Mouse (Mus musculus): ENCODE data around the gene Smn1. TPM values are rescaled to one million over a fixed set of nuclear protein-coding genes. Genes with fewer than 3 reads are reported as not detected.
"Not testable (repeated sequence)": the region's sequence is repeated elsewhere in the genome, so short reads cannot be mapped to it uniquely, and the experiment has no call there.

The Smn1 gene
- polyA plus RNA-seq, 1 experiment = 12.7 TPM

DNA sequence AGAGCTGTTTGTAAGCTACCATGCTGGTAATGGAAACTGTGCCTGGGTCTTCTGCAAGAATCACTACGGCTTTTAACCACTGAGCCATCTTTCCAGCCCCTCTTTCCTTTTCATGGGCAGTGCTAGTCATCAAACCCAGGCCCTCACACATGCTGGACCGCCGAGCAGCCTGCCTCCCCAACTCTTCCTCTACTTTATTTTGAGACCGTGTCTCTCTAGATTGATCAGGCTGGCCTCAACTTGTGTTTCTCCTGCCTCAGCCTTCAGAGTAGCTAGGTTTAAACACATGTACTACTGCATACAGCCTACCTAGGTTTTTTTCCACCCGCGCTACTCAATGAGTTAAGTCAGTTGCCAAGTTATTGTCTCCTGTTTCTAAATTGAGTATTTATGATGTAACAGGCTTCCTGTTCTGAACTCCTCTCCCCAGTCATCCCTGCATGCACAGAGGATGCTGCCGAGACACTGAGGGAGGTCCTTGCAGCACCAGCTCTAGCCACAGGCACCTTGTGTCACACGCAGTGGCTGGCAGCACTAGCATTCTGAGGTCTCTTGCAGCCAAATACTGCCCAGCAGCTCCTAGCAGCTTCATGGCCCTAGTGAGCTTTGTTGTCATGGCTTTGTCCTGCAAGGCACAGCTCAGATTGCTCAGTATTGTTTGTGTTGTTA, 17.1 kb downstream of the Smn1 start:
- Histone ChIP-seq H3K4me3 (replicated peaks; ENCODE audit: extremely low read depth, low read depth, low read length) (no peak overlapping the region), H3K4me1 (ENCODE audit: control insufficient read depth, insufficient read depth, low read length) (0 out of 2 replicates have a peak, but pooled peaks cover 2% of the 10 kb centered on the region)
- no peak for TF ChIP-seq POLR2A (IDR thresholded peaks at IDR 0.05; ENCODE audit: borderline replicate concordance, extremely low read depth, low read depth, low read length)
- TF ChIP-seq CTCF (IDR thresholded peaks at IDR 0.05; ENCODE audit: insufficient read depth, low read length) = no peak
- WGBS = 60% methylated on average over 8 of the region's 8 CpGs
- no peak for DNase-seq

DNA sequence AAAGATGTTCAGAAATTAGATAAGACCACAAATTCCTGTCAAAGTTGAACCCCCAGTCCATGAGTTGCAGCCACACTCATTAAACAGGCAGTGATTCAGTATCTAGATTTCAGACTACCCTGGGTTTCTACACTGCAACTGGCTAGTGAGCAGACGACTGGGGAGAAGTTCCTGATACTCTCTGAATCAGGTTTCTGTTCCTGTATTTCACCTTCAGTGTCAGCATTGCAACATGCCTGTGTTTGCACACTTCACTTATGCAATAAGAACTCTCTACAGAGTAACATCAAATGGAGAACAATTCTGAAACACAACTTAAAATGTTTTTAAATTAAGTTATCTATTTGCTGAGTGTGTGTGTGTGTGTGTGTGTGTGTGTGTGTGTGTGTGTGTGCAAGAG, 28.0 kb downstream of the Smn1 start:
- 31% methylated on average over 1 of the region's 1 CpGs for WGBS

DNA sequence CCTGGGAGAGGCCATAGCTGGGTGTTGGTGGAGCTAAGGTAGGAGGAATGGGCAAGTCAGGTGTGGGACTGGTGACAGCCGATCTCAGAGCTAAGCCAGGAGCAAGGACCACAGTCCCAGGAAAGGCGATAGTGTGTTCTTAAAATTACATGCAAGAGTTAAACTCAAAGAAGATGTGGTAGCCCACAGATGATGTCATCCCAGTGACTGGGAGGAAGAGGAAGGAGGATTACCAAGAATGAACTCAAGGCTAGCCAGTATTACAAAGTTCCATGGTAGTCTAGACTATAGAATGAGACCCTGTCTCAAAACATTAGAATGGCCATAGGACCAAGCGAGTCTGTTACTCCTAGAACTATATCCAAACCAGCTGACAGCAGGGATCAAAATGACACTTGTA, 32.0 kb downstream of the Smn1 start:
- WGBS = 83% methylated on average over 3 of the region's 3 CpGs
- H3K4me1 ChIP-seq (ENCODE audit: control insufficient read depth, insufficient read depth, low read length) = no peaks in the 10 kb centered on the region
- TF ChIP-seq CTCF (IDR thresholded peaks at IDR 0.05; ENCODE audit: insufficient read depth, low read length) = no peak
- TF ChIP-seq POLR2A (IDR thresholded peaks at IDR 0.05; ENCODE audit: borderline replicate concordance, extremely low read depth, low read depth, low read length) = no peak
- no peak overlapping the region for H3K4me3 ChIP-seq (replicated peaks; ENCODE audit: extremely low read depth, low read depth, low read length)
- DNase-seq = no peak

More for the DNA sequence above, 28.0 kb downstream of the Smn1 start:
- DNase-seq = no peak
- Histone ChIP-seq H3K4me1 (ENCODE audit: control insufficient read depth, insufficient read depth, low read length) (no peaks in the 10 kb centered on the region), H3K4me3 (replicated peaks; ENCODE audit: extremely low read depth, low read depth, low read length) (no peak overlapping the region)
- TF ChIP-seq CTCF (IDR thresholded peaks at IDR 0.05; ENCODE audit: insufficient read depth, low read length) (no peak), POLR2A (IDR thresholded peaks at IDR 0.05; ENCODE audit: borderline replicate concordance, extremely low read depth, low read depth, low read length) (no peak)

- H3K4me3 ChIP-seq (replicated peaks; ENCODE audit: extremely low read depth, low read depth, low read length); DNase-seq; H3K4me1 ChIP-seq (ENCODE audit: control insufficient read depth, insufficient read depth, low read length): not testable (repeated sequence)
- 81% methylated on average over 11 of the region's 11 CpGs for WGBS
Measured at GRCm38 (mm10) chr13:100161171-100161870, 36.7 kb downstream of the Smn1 start.

DNA sequence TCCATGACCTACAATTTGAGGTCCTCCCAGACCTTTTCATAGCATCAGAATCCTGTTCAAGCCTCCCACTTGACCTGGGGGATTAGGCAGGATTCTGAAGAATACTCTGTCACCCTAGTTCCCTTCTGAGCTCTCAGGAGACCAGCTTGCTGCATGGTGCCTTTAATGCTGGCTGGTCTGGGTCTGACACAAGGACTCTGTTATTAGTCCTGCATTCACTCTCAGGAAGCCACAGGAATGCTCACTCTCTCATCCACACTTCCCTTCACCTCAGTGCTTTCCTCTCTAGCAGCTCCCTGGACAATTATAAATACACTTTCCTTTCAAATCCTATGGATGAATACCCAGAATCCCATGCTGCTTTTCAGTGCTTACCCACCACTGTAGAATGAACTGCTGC, 37.8 kb downstream of the Smn1 start:
- H3K4me1 ChIP-seq (ENCODE audit: control insufficient read depth, insufficient read depth, low read length); H3K4me3 ChIP-seq (replicated peaks; ENCODE audit: extremely low read depth, low read depth, low read length); DNase-seq: not testable (repeated sequence)

- 68% methylated on average over 2 of the region's 2 CpGs for WGBS
- H3K4me3 ChIP-seq (replicated peaks; ENCODE audit: extremely low read depth, low read depth, low read length); DNase-seq; H3K4me1 ChIP-seq (ENCODE audit: control insufficient read depth, insufficient read depth, low read length): not testable (repeated sequence)
Measured at GRCm38 (mm10) chr13:100166378-100166777, 41.7 kb downstream of the Smn1 start.

GRCm38 (mm10) chr13:100174360-100174759, 49.7 kb downstream of the Smn1 start:
- WGBS = 58% methylated on average over 4 of the region's 5 CpGs
- not testable (repeated sequence) for H3K4me1 ChIP-seq (ENCODE audit: control insufficient read depth, insufficient read depth, low read length); H3K4me3 ChIP-seq (replicated peaks; ENCODE audit: extremely low read depth, low read depth, low read length); DNase-seq

GRCm38 (mm10) chr13:100183111-100183510, 58.5 kb downstream of the Smn1 start:
- not testable (repeated sequence) for DNase-seq; H3K4me1 ChIP-seq (ENCODE audit: control insufficient read depth, insufficient read depth, low read length); H3K4me3 ChIP-seq (replicated peaks; ENCODE audit: extremely low read depth, low read depth, low read length)

Other genes with a start within 250 kb of the Smn1 start
- 0.21 TPM in 1 of 2 replicates, not detected in the other for gene Cartpt, start 223.8 kb upstream of the Smn1 start, polyA plus RNA-seq (2012; rRNA removed)
- gene Mccc2, start 109.2 kb upstream of the Smn1 start, polyA plus RNA-seq (2012; rRNA removed) = 17.7 and 19.0 TPM in 2 replicates
- gene Bdp1, start 20.8 kb upstream of the Smn1 start, polyA plus RNA-seq (2012; rRNA removed) = 2.1 and 2.9 TPM in 2 replicates
- 2.8 and 5.1 TPM in 2 replicates for gene Serf1, start 16.8 kb upstream of the Smn1 start, polyA plus RNA-seq (2012; rRNA removed)
- 1.9 and 2.3 TPM in 2 replicates for gene Naip2, start 77.2 kb downstream of the Smn1 start, polyA plus RNA-seq (2012; rRNA removed)
- 2.1 and 2.3 TPM in 2 replicates for gene Naip5, start 121.5 kb downstream of the Smn1 start, polyA plus RNA-seq (2012; rRNA removed)
- 1.7 and 2.7 TPM in 2 replicates for gene Naip6, start 192.8 kb downstream of the Smn1 start, polyA plus RNA-seq (2012; rRNA removed)

Measured in lung, adult 2 months (tissue).